Mouse (Mus musculus) olfactory bulb, adult 2 months (tissue): ENCODE measurements around the gene Tmem141.

Experiments used
- CTCF ChIP-seq: fragments of 200-500 bp; IDR thresholded peaks from 2 replicates; pipeline ENCODE4 v1.5.1; 2012; ENCODE audit warnings: low read depth, mild to moderate bottlenecking, low read length, moderate library complexity; ENCODE audit not compliant: insufficient read depth
- POLR2A ChIP-seq: fragments of 200-500 bp; IDR thresholded peaks from 2 replicates; pipeline ENCODE4 v1.6.1; 2012; ENCODE audit warnings: mild to moderate bottlenecking, low read depth, low read length, moderate library complexity; ENCODE audit not compliant: insufficient read depth

GRCm38 (mm10) chr2:25587290-25587689, 34.5 kb downstream of the Tmem141 start:
- TF ChIP-seq CTCF, result no peak
- TF ChIP-seq POLR2A, result no peak
